Mouse (Mus musculus) spleen, adult 2 months (tissue): ENCODE results near the gene Ccdc50. TPM values are rescaled to one million over a fixed set of nuclear protein-coding genes. Genes with fewer than 3 reads are reported as not detected.
A peak's percentile ranks its signal among the peaks of the same experiment; 100 is the strongest.

Source experiments
- DNase-seq, 2 experiments: peaks; one replicate each; pipeline versions ENCODE4 v3.0.0 to v3.0.0-alpha.2; 2012 to 2021; ENCODE audit warnings: low spot score in 2 of 2, low read depth in 1 of 2
- H3K27ac ChIP-seq: fragments of 200-500 bp; 2 replicates; pipeline ENCODE4 v1.5.1; 2012; ENCODE audit warnings: low read length, inconsistent platforms; ENCODE audit not compliant: insufficient read depth
- H3K27me3 ChIP-seq: fragments of 200-500 bp; 2 replicates; pipeline ENCODE4 v1.6.1; 2012; ENCODE audit warnings: mild to moderate bottlenecking, moderate library complexity, low read length, inconsistent platforms; ENCODE audit not compliant: control insufficient read depth, insufficient read depth
- H3K36me3 ChIP-seq: fragments of 200-500 bp; 2 replicates; pipeline ENCODE4 v1.6.1; 2012; ENCODE audit warnings: mild to moderate bottlenecking, low read length, inconsistent platforms; ENCODE audit not compliant: control insufficient read depth, insufficient read depth
- H3K4me1 ChIP-seq: fragments of 200-500 bp; 2 replicates; pipeline ENCODE4 v1.6.1; 2011; ENCODE audit warnings: inconsistent platforms; ENCODE audit not compliant: control insufficient read depth, insufficient read depth, insufficient read length
- H3K4me3 ChIP-seq: fragments of 200-500 bp; 2 replicates; pipeline ENCODE4 v1.5.1; 2011; ENCODE audit warnings: mild to moderate bottlenecking, inconsistent platforms; ENCODE audit not compliant: insufficient read depth, insufficient read length; ENCODE audit errors: extremely low read depth
- CTCF ChIP-seq: fragments of 200-500 bp; IDR thresholded peaks from 2 replicates; pipeline ENCODE4 v1.5.1; 2011; ENCODE audit warnings: mild to moderate bottlenecking, inconsistent platforms; ENCODE audit not compliant: insufficient read depth, insufficient read length, insufficient replicate concordance; ENCODE audit errors: extremely low read depth
- POLR2A ChIP-seq: fragments of 200-500 bp; IDR thresholded peaks from 2 replicates; pipeline ENCODE4 v1.6.1; 2011; ENCODE audit warnings: low read depth, low read length, inconsistent platforms
- WGBS: fragments of 180-500 bp; shearing (Covaris S2); methylation state at CpG from one replicate; pipeline ENCODE4 v1.1.7; 2018; 5-methylcytosine and 5-hydroxymethylcytosine counted together
- polyA plus RNA-seq: library from polyadenylated mRNA; depleted of rRNA; stranded (reverse); fragments of >200 nt; gene quantifications from 2 replicates; pipeline ENCODE4 v1.2.3, GENCODE M21; 2012

The Ccdc50 gene
- polyA plus RNA-seq, 1 experiment: 15.1 TPM

GRCm38 (mm10) chr16:27416937-27417584 lies 28.4 kb downstream of the Ccdc50 start:
- peaks cover 24% of the 10 kb centered on the region for H3K36me3 ChIP-seq
- H3K27me3 ChIP-seq: no peaks in the 10 kb centered on the region
- H3K27ac ChIP-seq: no peak overlapping the region
- no peak for DNase-seq
- no peak overlapping the region for H3K4me3 ChIP-seq
- 94% methylated on average over 6 of the region's 6 CpGs for WGBS
- TF ChIP-seq POLR2A (no peak), CTCF (no peak)
- no peaks in the 10 kb centered on the region for H3K4me1 ChIP-seq

- no peak overlapping the region for H3K4me3 ChIP-seq
- no peaks in the 10 kb centered on the region for H3K27me3 ChIP-seq
- TF ChIP-seq POLR2A (no peak), CTCF (no peak)
- no peaks in the 10 kb centered on the region for H3K4me1 ChIP-seq
- WGBS: 57% methylated on average over 3 of the region's 3 CpGs
- no peak for DNase-seq
- peaks cover 29% of the 10 kb centered on the region for H3K36me3 ChIP-seq
- H3K27ac ChIP-seq: no peak overlapping the region
Observed at GRCm38 (mm10) chr16:27417632-27418031, 29.0 kb downstream of the Ccdc50 start.

DNA sequence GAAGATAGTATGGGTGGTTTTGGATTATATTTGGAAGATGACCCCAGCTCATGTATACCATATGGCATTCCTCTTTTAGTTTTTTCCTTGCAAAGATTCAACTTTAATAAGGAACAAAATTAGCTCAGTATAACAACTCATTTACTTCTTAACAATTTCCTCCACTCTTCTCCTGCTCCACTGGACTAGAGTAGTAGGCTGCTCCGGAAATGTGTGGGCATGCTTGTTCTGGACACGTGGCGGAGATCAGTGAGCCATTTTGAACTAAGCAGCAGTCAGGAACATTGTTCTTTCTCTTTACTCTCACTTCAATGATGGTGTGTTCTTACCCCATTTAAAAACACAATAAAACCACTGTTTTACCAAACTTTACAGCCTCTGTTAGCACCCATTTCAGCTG lies 32.3 kb downstream of the Ccdc50 start:
- no peaks in the 10 kb centered on the region for H3K27me3 ChIP-seq
- TF ChIP-seq POLR2A (no peak), CTCF (no peak)
- H3K27ac ChIP-seq: no peak overlapping the region
- DNase-seq: no peak
- 89% methylated on average over 3 of the region's 3 CpGs for WGBS
- H3K4me1 ChIP-seq: no peaks in the 10 kb centered on the region
- H3K36me3 ChIP-seq: peaks cover 20% of the 10 kb centered on the region
- no peak overlapping the region for H3K4me3 ChIP-seq

- WGBS: 50% methylated on average over 3 of the region's 3 CpGs
- Histone ChIP-seq H3K27me3 (no peaks in the 10 kb centered on the region), H3K27ac (no peak overlapping the region), H3K4me1 (no peaks in the 10 kb centered on the region), H3K4me3 (no peak overlapping the region), H3K36me3 (peaks cover 10% of the 10 kb centered on the region)
- no peak for DNase-seq
- TF ChIP-seq CTCF (no peak), POLR2A (no peak)
Observed at GRCm38 (mm10) chr16:27435034-27435433, 46.4 kb downstream of the Ccdc50 start.

DNA sequence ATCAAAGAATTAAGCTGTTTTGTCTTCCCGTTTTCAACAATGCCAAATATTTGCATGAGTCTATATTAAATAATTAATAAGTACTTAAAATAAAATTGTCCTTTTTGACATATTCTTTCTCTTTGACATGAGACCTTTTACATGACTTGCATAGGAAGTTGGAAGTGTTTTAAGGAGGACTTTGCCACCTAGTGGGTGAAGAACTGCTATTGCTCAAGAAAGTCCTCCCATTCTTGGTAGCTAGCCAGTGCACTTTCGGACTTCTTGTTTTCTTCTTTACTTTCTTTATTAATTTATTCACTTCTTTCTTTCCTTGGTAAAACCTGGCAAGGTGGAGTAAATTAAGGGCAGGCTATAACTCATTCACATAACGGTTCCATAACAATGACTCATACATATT lies 55.3 kb downstream of the Ccdc50 start:
- Histone ChIP-seq H3K4me3 (no peak overlapping the region), H3K36me3 (peaks cover 16% of the 10 kb centered on the region; the same call in 1 of the 2 replicates), H3K27me3 (no peaks in the 10 kb centered on the region), H3K4me1 (no peaks in the 10 kb centered on the region), H3K27ac (no peak overlapping the region)
- no peak for TF ChIP-seq POLR2A
- 0 out of 2 replicates have a peak, but pooled peaks have one; percentile 10 for TF ChIP-seq CTCF
- WGBS: 85% methylated on average over 3 of the region's 3 CpGs
- DNase-seq: peak in 1 of 2 experiments; percentile 9

- 92% methylated on average over 5 of the region's 5 CpGs for WGBS
- H3K27me3 ChIP-seq: no peaks in the 10 kb centered on the region
Observed at GRCm38 (mm10) chr16:27449360-27449759, 60.7 kb downstream of the Ccdc50 start.

DNA sequence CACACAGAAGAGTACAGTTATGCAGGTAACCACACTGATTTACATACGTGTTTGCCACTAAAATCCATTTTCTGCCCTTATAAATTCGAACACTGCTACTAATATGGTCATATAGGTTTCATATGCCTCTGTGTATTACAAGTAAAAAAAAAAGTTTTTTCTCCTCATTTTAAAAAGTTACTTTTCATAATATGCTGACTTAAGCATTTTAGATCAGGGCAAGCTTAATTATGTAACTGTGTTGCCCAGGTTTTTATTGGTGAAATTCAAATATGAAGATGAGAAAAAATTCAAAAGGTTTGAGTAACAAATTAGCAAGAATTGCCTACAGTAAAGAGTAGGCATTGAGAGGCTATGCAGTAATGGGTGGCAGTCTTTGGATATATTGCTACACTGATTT lies 62.0 kb downstream of the Ccdc50 start:
- no peaks in the 10 kb centered on the region for H3K27me3 ChIP-seq
- 88% methylated on average over 2 of the region's 2 CpGs for WGBS

More at GRCm38 (mm10) chr16:27449360-27449759, 60.7 kb downstream of the Ccdc50 start:
- no peak overlapping the region for H3K27ac ChIP-seq
- no peaks in the 10 kb centered on the region for H3K4me1 ChIP-seq
- TF ChIP-seq POLR2A: no peak
- H3K36me3 ChIP-seq: peaks cover 11% of the 10 kb centered on the region
- DNase-seq: no peak
- no peak overlapping the region for H3K4me3 ChIP-seq

More for the DNA sequence above, 62.0 kb downstream of the Ccdc50 start:
- DNase-seq: no peak
- no peak for TF ChIP-seq CTCF
- TF ChIP-seq POLR2A: no peak
- H3K4me1 ChIP-seq: no peaks in the 10 kb centered on the region
- H3K27ac ChIP-seq: no peak overlapping the region
- peaks cover 11% of the 10 kb centered on the region for H3K36me3 ChIP-seq
- no peak overlapping the region for H3K4me3 ChIP-seq
